ENCODE assay signal across 8 mouse cellular contexts in the genomic region with DNA sequence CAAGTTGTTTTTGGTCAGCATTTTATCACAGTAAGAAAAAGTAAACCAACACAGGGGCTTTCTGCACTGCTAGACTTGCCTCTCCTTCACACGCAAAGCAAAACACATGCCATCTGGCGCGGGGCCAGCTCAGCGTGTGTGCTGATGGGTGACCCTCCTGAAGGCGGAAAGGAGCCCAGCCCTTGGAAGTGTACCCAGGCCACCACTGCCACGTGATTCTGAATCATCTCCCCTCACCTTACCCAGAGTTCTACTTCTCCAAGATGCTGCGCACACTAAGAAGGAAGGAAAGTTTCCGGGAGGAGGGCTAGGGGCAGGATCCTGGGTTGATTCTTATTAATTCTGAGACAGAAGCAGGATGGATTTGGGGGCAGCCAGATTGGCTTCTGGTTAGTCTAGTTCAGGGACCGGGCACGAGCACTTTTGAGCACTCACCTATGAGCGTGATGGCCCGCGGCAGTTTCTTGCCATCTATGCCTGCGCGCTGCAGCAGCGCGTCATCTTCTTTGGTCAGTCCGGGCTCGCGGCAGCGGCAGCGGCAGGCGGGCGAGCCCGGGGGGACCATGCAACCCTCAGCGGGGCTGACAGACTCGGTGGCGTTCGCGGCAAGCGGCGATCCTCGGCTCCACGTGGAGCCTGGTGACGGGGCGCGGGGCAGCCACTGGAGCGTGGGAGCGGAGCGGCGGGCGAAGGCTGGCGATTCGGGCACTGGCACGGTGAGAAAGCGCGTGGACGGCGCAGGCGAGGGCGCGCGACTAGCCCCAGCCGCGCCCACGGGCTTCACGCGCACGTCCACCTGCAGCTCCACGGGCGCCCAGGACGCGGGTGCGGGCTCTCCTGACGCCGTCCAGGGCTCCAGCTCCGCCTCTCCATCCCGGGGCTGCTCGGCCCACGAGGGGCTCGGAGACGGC. TPM values are rescaled to one million over a fixed set of nuclear protein-coding genes. Genes with fewer than 3 reads are reported as not detected.
DNase-seq lines count a peak whose midpoint lies in the region; ATAC-seq and TF ChIP-seq lines count a peak whose summit lies in the region.

No protein-coding gene starts in this region.

- peak overlapping the region; percentile 67 for H3K9ac ChIP-seq in ES-Bruce4 (ENCODE audit: low read depth, poor library complexity, severe bottlenecking)
- H3K9ac ChIP-seq in heart, embryonic 15.5 days = peak overlapping the region; percentile 57
- peak overlapping the region; percentile 26; the same call in 1 of the 2 replicates for H3K9ac ChIP-seq in stomach, embryonic 15.5 days

- H3K9me3 ChIP-seq in ES-Bruce4 (replicated peaks; ENCODE audit: control insufficient read depth, insufficient read depth, low read length, poor library complexity, severe bottlenecking) = no peaks in the 10 kb centered on the region
- no peaks in the 10 kb centered on the region for H3K9me3 ChIP-seq in heart, embryonic 15.5 days (replicated peaks)
- H3K9me3 ChIP-seq in megakaryocyte, embryonic 14.5 days = no peaks in the 10 kb centered on the region
- no peaks in the 10 kb centered on the region for H3K9me3 ChIP-seq in stomach, embryonic 15.5 days

- ATAC-seq in heart, embryonic 15.5 days (replicated peaks; ENCODE audit: insufficient number of reproducible peaks, insufficient read depth, low FRiP score, low read depth) = peak; percentile 69
- ATAC-seq in stomach, embryonic 15.5 days (ENCODE audit: insufficient read depth, low FRiP score, low read depth) = peak; percentile 59; the same call in 1 of the 2 replicates

- peak overlapping the region; percentile 72 for H3K4me3 ChIP-seq in ES-Bruce4 (ENCODE audit: low read depth, low read length)
- peak overlapping the region; percentile 58 for H3K4me3 ChIP-seq in heart, embryonic 15.5 days
- H3K4me3 ChIP-seq in megakaryocyte, embryonic 14.5 days (replicated peaks) = peak overlapping the region; percentile 92
- peak overlapping the region; percentile 53 for H3K4me3 ChIP-seq in stomach, embryonic 15.5 days (replicated peaks)

- no peak for TF ChIP-seq EP300 in ES-Bruce4 (IDR thresholded peaks at IDR 0.05; ENCODE audit: insufficient read depth, low read depth, low read length)

- no peaks in the 10 kb centered on the region for H3K36me3 ChIP-seq in ES-Bruce4 (ENCODE audit: control insufficient read depth, insufficient read depth, low read length, poor library complexity, severe bottlenecking)
- no peaks in the 10 kb centered on the region for H3K36me3 ChIP-seq in heart, embryonic 15.5 days
- peaks cover 3% of the 10 kb centered on the region for H3K36me3 ChIP-seq in megakaryocyte, embryonic 14.5 days (replicated peaks; ENCODE audit: low read length)
- H3K36me3 ChIP-seq in stomach, embryonic 15.5 days = no peaks in the 10 kb centered on the region

- TF ChIP-seq CTCF in ES-Bruce4 (IDR thresholded peaks at IDR 0.05; ENCODE audit: low read depth, low read length) = no peak

- TF ChIP-seq POLR2A in ES-Bruce4 (IDR thresholded peaks at IDR 0.05; ENCODE audit: insufficient read depth, low read length) = no peak

- DNase-seq in A20 (ENCODE audit: low read depth, low spot score) = peak; percentile 39
- DNase-seq in embryo, embryonic 9.5 days (ENCODE audit: extremely low spot score) = peak; percentile 53
- DNase-seq in kidney, postnatal 14 days = peak; percentile 68
- DNase-seq in layer of hippocampus, adult 11-12 months (ENCODE audit: low spot score) = no peak

- 2% methylated on average over 56 of the region's 72 CpGs for WGBS in heart, embryonic 15.5 days
- 1% methylated on average over 72 of the region's 72 CpGs for WGBS in stomach, embryonic 15.5 days

- no peak overlapping the region for H3K27ac ChIP-seq in ES-Bruce4 (ENCODE audit: insufficient read depth, low read length)
- H3K27ac ChIP-seq in heart, embryonic 15.5 days = no peak overlapping the region
- H3K27ac ChIP-seq in stomach, embryonic 15.5 days = no peak overlapping the region

- no peaks in the 10 kb centered on the region for H3K4me1 ChIP-seq in ES-Bruce4 (ENCODE audit: control insufficient read depth, insufficient read depth, low read length)
- peaks cover 23% of the 10 kb centered on the region for H3K4me1 ChIP-seq in heart, embryonic 15.5 days (replicated peaks)
- H3K4me1 ChIP-seq in megakaryocyte, embryonic 14.5 days = peaks cover 36% of the 10 kb centered on the region
- H3K4me1 ChIP-seq in stomach, embryonic 15.5 days = peaks cover 17% of the 10 kb centered on the region

- peak overlapping the region; percentile 98 for H3K4me2 ChIP-seq in heart, embryonic 15.5 days
- H3K4me2 ChIP-seq in stomach, embryonic 15.5 days = peak overlapping the region; percentile 99

- H3K27me3 ChIP-seq in ES-Bruce4 (ENCODE audit: control insufficient read depth, insufficient read depth, low read length, poor library complexity, severe bottlenecking) = peaks cover 13% of the 10 kb centered on the region
- peaks cover 74% of the 10 kb centered on the region for H3K27me3 ChIP-seq in heart, embryonic 15.5 days
- peaks cover 88% of the 10 kb centered on the region for H3K27me3 ChIP-seq in megakaryocyte, embryonic 14.5 days (replicated peaks)
- peaks cover 61% of the 10 kb centered on the region for H3K27me3 ChIP-seq in stomach, embryonic 15.5 days (replicated peaks)

RNA-seq across cellular contexts. Expression of gene Klrg2, which starts 0.8 kb away (rescaled TPM):
- 1.4 and 2.4 TPM in 2 replicates for polyA plus RNA-seq in ES-Bruce4 (2011; ENCODE audit: insufficient read depth, insufficient read length, low read depth, missing spikeins)
- polyA plus RNA-seq in heart, embryonic 15.5 days (2015; fragmentation: Nextera tagmentation; extraction: Ambion mirVana) = 0.15 and 0.24 TPM in 2 replicates
- polyA plus RNA-seq in megakaryocyte, embryonic 14.5 days (2012; ENCODE audit: insufficient read depth, low replicate concordance) = 0.96 TPM in 1 of 2 replicates, not detected in the other
- 0.67 and 1.2 TPM in 2 replicates for polyA plus RNA-seq in stomach, embryonic 15.5 days (2015; fragmentation: Nextera tagmentation; extraction: Ambion mirVana)

RNA-seq across cellular contexts. Expression of gene Clec2l, which starts 26.7 kb away (rescaled TPM):
- polyA plus RNA-seq in ES-Bruce4 (2011; ENCODE audit: insufficient read depth, insufficient read length, low read depth, missing spikeins) = not detected in 2 replicates
- 0.87 and 1.9 TPM in 2 replicates for polyA plus RNA-seq in heart, embryonic 15.5 days (2015; fragmentation: Nextera tagmentation; extraction: Ambion mirVana)
- polyA plus RNA-seq in megakaryocyte, embryonic 14.5 days (2012; ENCODE audit: insufficient read depth, low replicate concordance) = 0.37 and 4.1 TPM in 2 replicates
- polyA plus RNA-seq in stomach, embryonic 15.5 days (2015; fragmentation: Nextera tagmentation; extraction: Ambion mirVana) = 3.2 and 3.4 TPM in 2 replicates
